Mouse (Mus musculus) CD8-positive naive resting alpha-beta T cell, adult 57 days (primary cell): ENCODE measurements around the gene Lrrc7. TPM values are rescaled to one million over a fixed set of nuclear protein-coding genes. Genes with fewer than 3 reads are reported as not detected.

Source experiments
- total RNA-seq: library from RNA; stranded (reverse); gene quantifications from one replicate; pipeline ENCODE4 v1.2.4, GENCODE M21; 2023

The Lrrc7 gene
- not detected for total RNA-seq

DNA sequence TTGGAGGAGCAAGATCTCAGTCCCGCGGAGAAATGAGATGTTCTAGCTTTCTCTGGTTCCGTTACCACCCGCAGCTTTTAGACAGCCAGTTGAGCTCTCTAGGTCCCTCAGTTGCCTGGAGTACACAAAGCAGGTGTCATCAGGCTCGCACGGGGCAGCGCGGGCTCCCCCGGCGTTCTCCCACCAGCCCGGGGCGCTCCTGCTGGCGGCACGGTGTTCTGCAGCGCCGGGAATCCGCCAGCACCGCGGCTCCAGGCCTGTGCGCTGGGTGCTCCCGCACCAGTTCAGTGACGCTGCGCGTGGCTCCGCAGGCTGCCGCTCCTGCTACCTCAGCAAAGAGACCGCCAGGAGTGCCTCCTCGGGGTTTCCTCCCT lies at the start of gene Lrrc7:
Gene Lrrc7, minus strand, starts transcription at position 235 of the 374 bp plus-strand sequence.

DNA sequence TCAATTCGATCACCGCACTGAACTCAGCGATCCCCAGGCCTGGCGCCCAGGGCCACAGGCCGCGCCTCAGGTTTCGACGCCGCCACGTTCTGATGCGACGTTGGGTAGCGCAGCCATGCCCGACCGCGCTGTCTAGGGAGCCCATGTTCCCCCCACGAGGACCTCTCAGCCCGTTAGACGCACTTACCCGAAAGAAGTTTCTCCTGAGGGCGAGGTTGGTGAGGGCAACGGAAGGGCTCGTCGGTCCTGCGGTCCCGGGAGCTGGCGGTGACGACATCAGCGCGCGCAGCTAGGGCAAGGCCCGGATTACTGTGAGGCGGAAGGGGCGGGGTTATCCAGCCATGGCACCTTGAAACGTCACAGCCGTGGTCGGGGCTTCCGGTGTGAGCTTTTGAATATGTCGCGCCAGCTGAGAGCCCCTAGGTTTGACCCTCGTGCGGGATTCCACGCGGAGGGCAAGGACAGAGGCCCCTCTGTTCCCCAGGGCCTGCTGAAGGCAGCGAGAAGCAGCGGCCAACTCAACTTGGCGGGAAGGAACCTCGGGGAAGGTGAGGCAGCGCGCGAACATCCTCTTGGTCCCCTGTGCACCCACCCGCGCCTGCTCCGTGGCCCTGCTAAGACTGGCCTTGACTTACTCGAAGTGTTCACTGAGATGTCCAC lies 525.6 kb downstream of the Lrrc7 start, which contains the start of the genes Srsf11 and Lrrc40:
Gene Srsf11, minus strand, starts transcription at position 311 of the 660 bp plus-strand sequence.
Gene Lrrc40, plus strand, starts transcription at position 334 of the 660 bp plus-strand sequence.

